Mouse (Mus musculus) stomach, postnatal 0 days (tissue): ENCODE measurements around the gene Slc39a1.

Experiments
- CTCF ChIP-seq: IDR thresholded peaks from 2 replicates; pipeline ENCODE4 v1.5.1; 2016; ENCODE audit warnings: antibody characterized with exemption, low read depth, mild to moderate bottlenecking, moderate library complexity
- EP300 ChIP-seq: optimal IDR thresholded peaks from 2 replicates; pipeline ENCODE3; 2016; ENCODE audit warnings: antibody characterized with exemption

DNA sequence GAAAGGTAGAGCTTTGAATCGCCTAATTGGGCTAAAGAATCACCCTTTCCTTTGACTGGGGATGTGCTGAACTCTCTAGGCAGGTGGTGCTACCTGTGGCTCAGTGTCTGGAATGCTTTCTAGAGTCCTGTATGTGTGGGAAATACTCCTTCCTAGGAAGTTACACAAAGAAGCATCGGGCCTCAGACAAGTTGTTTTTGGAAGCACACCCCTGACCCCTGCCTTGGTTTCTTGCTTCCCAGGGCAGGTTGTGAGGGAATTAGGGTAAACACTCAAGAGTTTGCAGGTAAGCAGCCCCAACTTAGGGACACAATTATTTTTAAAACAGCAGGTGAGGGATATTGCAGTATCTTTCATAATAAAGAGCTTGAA lies 7.2 kb downstream of the Slc39a1 start:
- no peak for TF ChIP-seq CTCF
- TF ChIP-seq EP300 = no peak
